Mouse (Mus musculus): ENCODE results near the gene Cyp2d40.
"Not testable (repeated sequence)": the region's sequence is repeated elsewhere in the genome, so short reads cannot be mapped to it uniquely, and the experiment has no call there.

Cyp2d40 gene

DNA sequence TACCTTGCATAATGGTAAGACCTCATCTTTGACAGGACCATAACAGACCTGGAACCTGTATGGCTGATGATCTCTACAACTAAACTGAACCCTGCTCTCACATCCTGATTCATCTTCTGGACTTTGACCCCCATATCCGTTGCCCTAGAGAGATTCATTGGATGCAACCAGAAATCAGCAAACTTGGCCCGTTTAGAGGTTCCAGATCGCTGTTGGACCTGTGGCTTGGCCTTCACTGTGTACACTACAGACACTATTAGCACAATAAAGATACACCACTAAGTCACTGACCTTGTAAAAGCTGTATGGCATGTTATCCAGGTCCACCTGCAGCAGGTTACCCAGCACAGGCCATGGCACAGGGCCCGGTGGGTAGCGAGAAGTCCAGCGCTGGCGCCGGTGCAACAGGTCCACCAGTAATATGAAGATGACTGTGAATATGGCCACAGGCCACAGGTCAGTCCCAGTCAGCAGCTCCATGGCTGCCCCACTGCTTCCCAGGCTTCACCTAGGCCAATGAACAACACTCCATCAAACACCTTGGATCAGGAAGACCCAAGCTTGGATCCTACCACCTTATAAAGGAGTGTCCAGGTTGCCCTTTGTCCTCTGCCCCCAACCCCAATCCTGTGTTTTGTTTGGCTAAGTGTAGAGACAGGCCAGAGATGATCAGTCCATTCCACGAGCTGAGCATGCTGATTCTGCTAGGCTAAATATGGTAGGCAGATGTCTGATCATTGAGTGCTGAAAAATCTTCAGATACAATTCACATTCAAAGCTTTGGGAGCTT, at the start of gene Cyp2d40:
Gene Cyp2d40 (minus strand): TSS at position 553 of the 790 bp plus-strand sequence.
- in situ Hi-C loops (cut with MboI; ENCODE audit: unreplicated experiment in 2 of 2): no loop called here

DNA sequence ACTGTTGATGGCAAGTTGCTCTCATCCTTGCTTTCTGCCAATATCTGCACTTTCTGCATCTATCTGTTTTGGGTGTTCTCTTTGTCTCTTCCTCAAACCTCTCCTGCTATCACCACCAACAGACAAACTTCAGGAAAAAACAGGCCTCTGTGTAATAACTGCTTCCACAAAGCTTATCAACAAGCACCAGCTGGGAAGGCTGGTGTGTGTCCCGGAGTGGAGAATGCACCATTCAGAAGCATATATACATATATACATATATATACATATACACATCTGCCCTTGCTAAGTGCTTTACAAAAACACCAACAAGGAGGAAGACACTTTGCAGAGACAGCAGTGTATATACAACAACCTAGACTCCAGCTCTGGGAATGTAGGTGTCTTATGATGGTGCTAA, 46.6 kb upstream of the Cyp2d40 start:
- in situ Hi-C loops (cut with MboI; ENCODE audit: unreplicated experiment in 2 of 2): loop anchor here (5.0 to 25.0 kb wide), 4 partner anchors 397 to 804 kb away; partner anchors contain the start of gene Ttll1 (in 1 of the 2)

GRCm38 (mm10) chr15:82809511-82809910, 45.5 kb upstream of the Cyp2d40 start:
- in situ Hi-C loops (cut with MboI; ENCODE audit: unreplicated experiment in 2 of 2): loop anchor here (10.0 to 25.0 kb wide), 5 partner anchors 305 to 705 kb away; partner anchors contain the start of gene Ttll1 (in 1 of the 2)

DNA sequence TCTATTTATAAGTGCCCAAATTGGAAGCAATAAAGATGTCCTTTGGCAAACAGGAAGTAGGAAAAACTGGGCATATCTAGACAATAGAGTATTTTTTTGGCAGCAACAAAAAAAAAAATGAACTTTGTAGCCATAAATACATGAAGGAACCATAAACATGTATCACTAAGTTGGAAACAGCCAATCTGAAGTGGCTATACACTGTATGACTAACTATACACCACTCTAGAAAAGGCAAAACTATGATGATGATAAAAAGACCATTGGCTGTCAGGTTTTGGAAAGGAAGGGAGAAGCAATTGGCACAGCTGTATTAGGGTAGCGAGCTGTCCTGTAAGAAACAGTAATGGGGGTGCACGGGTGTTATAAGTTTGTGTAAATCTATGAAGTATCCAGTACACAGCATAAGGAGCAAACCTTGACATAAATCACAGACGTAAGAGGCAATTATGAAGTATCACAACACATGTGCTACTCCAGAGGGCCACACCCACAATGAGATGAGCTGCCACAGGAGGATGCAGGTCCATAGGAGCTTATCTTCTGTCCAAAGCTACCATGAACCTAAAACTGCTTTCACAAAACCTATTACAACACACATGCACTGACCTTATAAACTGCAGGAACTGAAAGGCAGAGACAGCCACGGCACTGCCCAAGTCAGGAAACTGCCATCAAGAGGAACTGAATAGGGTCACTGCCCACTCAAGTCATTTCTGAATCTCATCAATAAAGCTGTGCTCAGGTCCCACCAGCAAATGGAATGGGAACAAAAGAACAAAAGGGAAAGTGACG, 43.2 kb upstream of the Cyp2d40 start:
- in situ Hi-C loops (cut with MboI; ENCODE audit: unreplicated experiment in 2 of 2): loop anchor here (10.0 to 25.0 kb wide), 5 partner anchors 308 to 708 kb away; partner anchors contain the start of gene Ttll1 (in 1 of the 2)

- in situ Hi-C loops (cut with MboI; ENCODE audit: unreplicated experiment in 2 of 2): loop anchor here (5.0 to 25.0 kb wide), 7 partner anchors 237 to 710 kb away; partner anchors contain the start of gene Ttll1 (in 1 of the 2)
Observed at GRCm38 (mm10) chr15:82804708-82805639, 41.0 kb upstream of the Cyp2d40 start.

DNA sequence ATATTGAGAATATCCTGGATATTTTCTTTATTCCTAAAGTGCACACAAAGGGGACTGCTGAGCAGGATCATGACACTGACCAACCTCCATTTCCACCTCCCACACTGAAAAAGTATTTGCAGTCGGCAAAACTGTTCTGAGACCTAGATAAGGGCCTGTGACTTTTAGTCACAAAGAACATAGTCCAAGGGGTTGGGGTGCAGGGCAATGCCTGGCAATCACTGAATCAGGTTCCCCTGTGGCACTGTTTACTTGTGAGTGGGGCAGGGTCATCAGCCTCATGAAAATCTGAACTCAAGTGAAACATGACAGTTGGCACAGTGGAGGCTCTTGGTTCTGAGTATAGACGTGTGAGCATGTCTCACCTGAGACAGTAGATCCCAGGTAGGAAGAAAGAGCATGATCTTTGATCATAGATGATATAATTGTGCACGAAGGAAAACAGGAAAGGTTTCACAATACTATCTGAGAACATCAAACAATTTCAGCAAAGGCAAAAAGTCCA, 32.0 kb upstream of the Cyp2d40 start:
- in situ Hi-C loops (cut with MboI; ENCODE audit: unreplicated experiment in 2 of 2): loop anchor here in 1 of 2 experiments (25.0 kb wide), 1 partner anchor 509 kb away; the partner anchor contains the start of gene Wbp2nl

GRCm38 (mm10) chr15:82794277-82794676, 30.3 kb upstream of the Cyp2d40 start, which contains the start of gene Cyp2d26:
Gene Cyp2d26, minus strand, starts transcription at chr15:82794294.
- in situ Hi-C loops (cut with MboI; ENCODE audit: unreplicated experiment in 2 of 2): loop anchor here in 1 of 2 experiments (25.0 kb wide), 1 partner anchor 507 kb away; the partner anchor contains the start of gene Wbp2nl

DNA sequence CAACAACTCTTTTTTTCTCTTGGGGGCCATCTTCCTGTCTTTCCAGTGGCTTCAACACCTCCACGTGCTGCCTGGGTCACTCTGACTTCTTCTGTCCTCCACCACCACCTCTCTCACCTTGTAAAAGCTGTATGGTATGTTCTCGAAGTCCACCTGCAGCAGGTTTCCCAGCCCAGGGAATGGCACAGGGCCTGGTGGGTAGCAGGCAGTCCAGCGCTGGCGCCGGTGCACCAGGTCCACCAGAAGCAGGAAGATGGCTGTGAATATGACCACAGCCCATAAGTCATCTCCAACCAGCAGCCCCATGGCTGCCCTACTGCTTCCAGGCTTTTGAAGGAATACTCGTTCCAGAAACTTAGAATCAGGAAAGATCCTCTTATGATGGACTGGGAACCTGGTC, 29.9 kb upstream of the Cyp2d40 start:
- in situ Hi-C loops (cut with MboI; ENCODE audit: unreplicated experiment in 2 of 2): loop anchor here in 1 of 2 experiments (25.0 kb wide), 1 partner anchor 507 kb away; the partner anchor contains the start of gene Wbp2nl

- in situ Hi-C loops (cut with MboI; ENCODE audit: unreplicated experiment in 2 of 2): loop anchor here in 1 of 2 experiments (25.0 kb wide), 1 partner anchor 506 kb away; the partner anchor contains the start of gene Wbp2nl
Observed at GRCm38 (mm10) chr15:82793454-82793853, 29.5 kb upstream of the Cyp2d40 start.

- in situ Hi-C loops (cut with MboI; ENCODE audit: unreplicated experiment in 2 of 2): loop anchor here in 1 of 2 experiments (25.0 kb wide), 1 partner anchor 505 kb away; the partner anchor contains the start of gene Wbp2nl
Observed at GRCm38 (mm10) chr15:82792566-82792965, 28.6 kb upstream of the Cyp2d40 start.

DNA sequence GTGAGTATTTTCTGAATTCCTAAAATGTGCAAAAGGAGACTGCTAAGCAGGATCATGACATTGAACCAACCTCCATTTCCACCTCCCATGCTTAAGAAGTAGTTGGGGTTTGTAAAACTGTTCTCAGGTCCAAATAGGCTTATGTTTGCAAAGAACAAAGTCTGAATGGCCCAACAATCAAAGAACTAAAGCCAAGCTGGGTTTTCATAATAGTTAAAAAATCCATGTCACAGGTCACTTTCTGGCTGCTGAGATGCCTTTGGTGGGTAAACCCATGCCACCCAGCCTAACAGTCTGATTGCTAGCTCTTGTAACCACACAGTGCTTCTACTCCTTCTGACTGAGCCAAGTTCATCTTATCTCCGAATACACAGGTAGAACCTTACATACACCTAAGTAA, 20.6 kb upstream of the Cyp2d40 start:
- in situ Hi-C loops (cut with MboI; ENCODE audit: unreplicated experiment in 2 of 2): loop anchor here (10.0 to 25.0 kb wide), 2 partner anchors 497 to 850 kb away; partner anchors contain the start of gene Wbp2nl (in 1 of the 2)

- in situ Hi-C loops (cut with MboI; ENCODE audit: unreplicated experiment in 2 of 2): loop anchor here (10.0 to 25.0 kb wide), 2 partner anchors 496 to 851 kb away; partner anchors contain the start of gene Wbp2nl (in 1 of the 2)
Observed at GRCm38 (mm10) chr15:82783800-82784199, 19.8 kb upstream of the Cyp2d40 start.

DNA sequence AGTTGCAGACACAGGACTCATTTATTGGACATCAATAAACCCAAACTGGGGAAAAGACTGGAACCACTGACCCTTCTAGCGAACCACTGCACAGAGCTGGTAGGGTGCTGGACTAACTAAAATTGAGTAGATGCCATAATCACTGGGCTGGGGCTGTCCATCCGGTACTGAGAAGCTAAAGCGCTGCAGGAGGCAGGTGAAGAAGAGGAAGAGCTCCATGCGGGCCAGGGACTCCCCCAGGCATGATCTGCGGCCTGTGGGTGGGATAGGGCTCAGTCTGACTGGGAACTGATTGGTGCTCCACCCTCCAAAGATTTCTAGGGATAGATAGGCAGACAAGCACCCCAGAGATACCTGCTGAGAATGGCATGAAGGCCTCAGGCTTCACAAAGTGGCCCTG, 13.9 kb upstream of the Cyp2d40 start:
- in situ Hi-C loops (cut with MboI; ENCODE audit: unreplicated experiment in 2 of 2): loop anchor here in 1 of 2 experiments (25.0 kb wide), 1 partner anchor 491 kb away; the partner anchor contains the start of gene Wbp2nl

DNA sequence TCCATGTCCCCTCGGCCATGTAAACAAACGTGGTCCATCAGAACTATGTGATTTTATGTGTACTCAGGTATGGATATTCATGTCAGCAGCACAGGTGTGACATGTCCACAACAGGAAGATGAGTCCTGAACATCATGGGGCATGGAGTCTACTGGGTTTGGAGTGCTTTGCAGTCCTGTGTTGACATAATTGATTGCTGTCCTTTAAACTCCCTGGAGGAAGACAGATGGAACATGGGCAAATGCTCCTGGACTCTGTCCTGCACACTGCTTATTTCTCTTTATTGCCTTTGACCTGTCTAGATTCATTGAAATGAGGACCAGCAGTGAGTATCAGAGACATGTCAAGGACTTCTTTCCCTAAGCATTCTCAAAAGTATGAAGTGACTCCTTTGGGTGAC, 2.0 kb upstream of the Cyp2d40 start:
- in situ Hi-C loops (cut with MboI; ENCODE audit: unreplicated experiment in 2 of 2): no loop called here

GRCm38 (mm10) chr15:82764881-82765280, 898 bp upstream of the Cyp2d40 start:
- in situ Hi-C loops (cut with MboI; ENCODE audit: unreplicated experiment in 2 of 2): no loop called here

DNA sequence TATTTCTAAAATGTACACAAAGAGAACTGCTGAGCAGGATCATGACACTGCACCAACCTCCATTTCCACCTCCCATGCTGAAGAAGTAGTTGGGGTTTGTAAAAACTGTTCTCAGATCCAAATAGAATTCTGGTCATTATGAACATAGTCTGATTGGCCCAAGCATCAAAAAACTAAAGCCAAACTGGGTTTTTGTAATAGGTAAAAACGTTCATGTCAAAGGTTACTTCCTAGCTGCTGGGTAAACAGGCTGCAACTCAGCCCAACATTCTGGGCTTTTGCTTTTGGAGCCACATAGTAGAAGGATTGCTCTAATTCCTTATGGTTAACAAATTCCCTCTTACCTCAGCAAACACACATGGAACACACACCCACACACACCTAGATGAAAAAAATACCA, 15.8 kb downstream of the Cyp2d40 start:
- in situ Hi-C loops (cut with MboI; ENCODE audit: unreplicated experiment in 2 of 2): no loop called here

DNA sequence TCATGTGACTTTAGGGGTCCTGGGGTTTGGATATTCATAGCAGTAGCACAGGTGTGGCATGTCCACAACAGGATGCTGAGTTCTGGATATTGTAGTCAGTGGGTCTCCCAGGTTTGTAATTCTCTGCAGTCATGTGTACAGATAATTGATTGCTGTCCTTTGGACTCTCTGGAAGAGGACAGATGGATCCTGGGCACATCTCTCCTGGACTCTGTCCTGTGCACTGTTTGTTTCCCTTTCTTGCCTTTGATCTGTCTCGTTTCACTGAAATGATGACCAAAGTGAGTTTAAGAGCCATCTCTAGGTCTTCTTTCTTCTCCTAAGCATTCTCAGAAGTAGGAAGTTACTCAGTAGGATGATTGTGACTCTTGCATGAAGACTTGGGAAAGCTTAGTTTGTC, 16.5 kb downstream of the Cyp2d40 start:
- in situ Hi-C loops (cut with MboI; ENCODE audit: unreplicated experiment in 2 of 2): no loop called here

- in situ Hi-C loops (cut with MboI; ENCODE audit: unreplicated experiment in 2 of 2): not testable (repeated sequence)
Observed at GRCm38 (mm10) chr15:82733331-82733925, 30.6 kb downstream of the Cyp2d40 start.

Measured in v-Abl transformed pro-B cells (cell line).